ENCODE assay signal across 10 mouse cellular contexts in genomic region chr17:45866876-45867652, GRCm38 (mm10).
DNase-seq lines count a peak whose midpoint lies in the region; ATAC-seq and TF ChIP-seq lines count a peak whose summit lies in the region.
"Had no signal": no experiment of that assay in that cellular context is flagged by ENCODE, and none has a peak within 500 bp of the region (broad histone marks: within the 10 kb centered on the region; RNA-seq: fewer than 3 reads in every experiment).

No protein-coding gene starts in this region.

- H3K9me3 ChIP-seq in kidney, embryonic 16.5 days (ENCODE audit: low read length): 0 out of 2 replicates have a peak, but pooled peaks cover 6% of the 10 kb centered on the region
- no peaks in the 10 kb centered on the region for H3K9me3 ChIP-seq in stomach, embryonic 15.5 days
- H3K9me3 ChIP-seq: forebrain, embryonic 13.5 days had no signal

- no peak for TF ChIP-seq CTCF in thymus, adult 2 months (IDR thresholded peaks at IDR 0.05; ENCODE audit: borderline replicate concordance, control insufficient read depth, extremely low read depth, insufficient read depth, low read length, poor library complexity)

- whole genome bisulfite sequencing in kidney, embryonic 16.5 days: 66% methylated on average over 15 of the region's 15 CpGs
- WGBS in stomach, embryonic 15.5 days: 63% methylated on average over 15 of the region's 15 CpGs
- 71% methylated on average over 15 of the region's 15 CpGs for WGBS in thymus, adult 2 months

- no peak overlapping the region for H3K4me2 ChIP-seq in kidney, embryonic 16.5 days (replicated peaks; ENCODE audit: low read depth, low read length)
- no peak overlapping the region for H3K4me2 ChIP-seq in stomach, embryonic 15.5 days
- H3K4me2 ChIP-seq: forebrain, embryonic 13.5 days had no signal

- no peaks in the 10 kb centered on the region for H3K36me3 ChIP-seq in kidney, embryonic 16.5 days (ENCODE audit: insufficient read depth, low read length)
- no peaks in the 10 kb centered on the region for H3K36me3 ChIP-seq in stomach, embryonic 15.5 days
- no peaks in the 10 kb centered on the region for H3K36me3 ChIP-seq in thymus, adult 2 months (ENCODE audit: control insufficient read depth, insufficient read depth, low read length)

- intact Hi-C loops in gastrocnemius, postnatal 14 days (cut with DNase I; ENCODE audit: low total_unique reads): no loop called here

- no peak overlapping the region for H3K4me3 ChIP-seq in kidney, embryonic 16.5 days (ENCODE audit: low read length)
- H3K4me3 ChIP-seq in stomach, embryonic 15.5 days (replicated peaks): no peak overlapping the region
- H3K4me3 ChIP-seq in thymus, adult 2 months (ENCODE audit: control insufficient read depth, insufficient read depth, low read length): no peak overlapping the region
- H3K4me3 ChIP-seq: forebrain, embryonic 13.5 days had no signal

- H3K27me3 ChIP-seq in kidney, embryonic 16.5 days (ENCODE audit: insufficient read depth, low read length): peaks cover 11% of the 10 kb centered on the region; the same call in 1 of the 2 replicates
- no peaks in the 10 kb centered on the region for H3K27me3 ChIP-seq in stomach, embryonic 15.5 days (replicated peaks)
- peaks cover 6% of the 10 kb centered on the region for H3K27me3 ChIP-seq in thymus, adult 2 months (ENCODE audit: control insufficient read depth, insufficient read depth, low read length)

- H3K4me1 ChIP-seq in kidney, embryonic 16.5 days (ENCODE audit: insufficient read depth, low read length): peaks cover 44% of the 10 kb centered on the region
- H3K4me1 ChIP-seq in stomach, embryonic 15.5 days: peaks cover 38% of the 10 kb centered on the region
- peaks cover 3% of the 10 kb centered on the region; the same call in 1 of the 2 replicates for H3K4me1 ChIP-seq in thymus, adult 2 months (replicated peaks; ENCODE audit: control insufficient read depth, insufficient read depth, low read length)

- peak; percentile 21; the same call in 1 of the 2 replicates for ATAC-seq in kidney, embryonic 16.5 days (ENCODE audit: low FRiP score, low TSS enrichment)
- no peak for ATAC-seq in stomach, embryonic 15.5 days (ENCODE audit: insufficient read depth, low FRiP score, low read depth)
- ATAC-seq: forebrain, embryonic 13.5 days had no signal

- no peak overlapping the region for H3K9ac ChIP-seq in kidney, embryonic 16.5 days (replicated peaks; ENCODE audit: low read length)
- no peak overlapping the region for H3K9ac ChIP-seq in stomach, embryonic 15.5 days
- H3K9ac ChIP-seq: forebrain, embryonic 13.5 days had no signal

- no peak for TF ChIP-seq POLR2A in thymus, adult 2 months (IDR thresholded peaks at IDR 0.05; ENCODE audit: control insufficient read depth, extremely low read depth, insufficient read depth, low read length, poor library complexity)

- H3K27ac ChIP-seq in kidney, embryonic 16.5 days (ENCODE audit: low read length): no peak overlapping the region
- H3K27ac ChIP-seq in stomach, embryonic 15.5 days: peak overlapping the region; percentile 28; the same call in 1 of the 2 replicates
- no peak overlapping the region for H3K27ac ChIP-seq in thymus, adult 2 months (ENCODE audit: control insufficient read depth, insufficient read depth, low read length)
- H3K27ac ChIP-seq: forebrain, embryonic 13.5 days had no signal

- peak; percentile 3 for DNase-seq in ovary, postnatal 36 days (ENCODE audit: low spot score)
- DNase-seq in ovary, postnatal 10 days (ENCODE audit: low spot score): no peak
- peak; percentile 71 for DNase-seq in gastrocnemius, postnatal 14 days
- DNase-seq in thymus, adult 2 months: no peak
- no peak for DNase-seq in left cerebral cortex, adult 8-10 months (ENCODE audit: low spot score in 2 of 2)
- no peak for DNase-seq in layer of hippocampus, adult 11-12 months (ENCODE audit: low spot score)
- DNase-seq: cerebellum, adult 18-20 months had no signal

Comparison
In these comparisons a context has a peak if more than half of its experiments do, and no peak if none do; other contexts are left out.
1. DNase-seq: peak in ovary, postnatal 36 days (single experiment) and gastrocnemius, postnatal 14 days (single experiment); none in ovary, postnatal 10 days (single experiment), thymus, adult 2 months (single experiment), left cerebral cortex, adult 8-10 months (0 of 2) and layer of hippocampus, adult 11-12 months (single experiment).